Mouse (Mus musculus) kidney, postnatal 0 days (tissue): ENCODE measurements around the gene Eno3. TPM values are rescaled to one million over a fixed set of nuclear protein-coding genes. Genes with fewer than 3 reads are reported as not detected.

Experiments used
- ATAC-seq: fragments of 200-750 bp; cut with Nextera tagmentation; replicated peaks from 2 replicates; pipeline ENCODE4 v1.8.0; 2017; ENCODE audit warnings: low read depth, moderate number of reproducible peaks, moderate TSS enrichment, moderate library complexity; ENCODE audit not compliant: low FRiP score
- DNase-seq: peaks from one replicate; pipeline ENCODE4 v3.0.0-alpha.2; 2016; ENCODE audit warnings: low spot score
- H3K27ac ChIP-seq: fragments of 300-500 bp; sonication (generic); 2 replicates; pipeline ENCODE4 v1.5.1; 2014; ENCODE audit warnings: mild to moderate bottlenecking
- H3K27me3 ChIP-seq: fragments of 300-500 bp; sonication (generic); 2 replicates; pipeline ENCODE4 v1.6.1; 2014; ENCODE audit warnings: low read length, mixed read lengths; ENCODE audit not compliant: insufficient read depth
- H3K36me3 ChIP-seq: fragments of 300-500 bp; sonication (generic); 2 replicates; pipeline ENCODE4 v1.6.1; 2014; ENCODE audit warnings: low read length, mixed read lengths; ENCODE audit not compliant: insufficient read depth
- H3K4me1 ChIP-seq: fragments of 300-500 bp; sonication (generic); replicated peaks from 2 replicates; pipeline ENCODE4 v1.6.1; 2014; ENCODE audit warnings: antibody characterized with exemption, low read length, mixed read lengths; ENCODE audit not compliant: insufficient read depth
- H3K4me2 ChIP-seq: fragments of 300-500 bp; sonication (generic); 2 replicates; pipeline ENCODE4 v1.6.1; 2014; ENCODE audit warnings: mild to moderate bottlenecking, low read length, moderate library complexity, mixed read lengths
- H3K4me3 ChIP-seq: fragments of 300-500 bp; sonication (generic); replicated peaks from 2 replicates; pipeline ENCODE4 v1.5.1; 2014; ENCODE audit warnings: low read depth, low read length
- H3K9ac ChIP-seq: fragments of 300-500 bp; sonication (generic); 2 replicates; pipeline ENCODE4 v1.6.1; 2014; ENCODE audit warnings: low read depth, low read length
- H3K9me3 ChIP-seq: fragments of 300-500 bp; sonication (generic); replicated peaks from 2 replicates; pipeline ENCODE4 v1.6.1; 2016; ENCODE audit warnings: low read length, inconsistent platforms, mixed read lengths
- CTCF ChIP-seq: IDR thresholded peaks from 2 replicates; pipeline ENCODE4 v1.5.1; 2016; ENCODE audit warnings: antibody characterized with exemption, low read depth, mild to moderate bottlenecking, moderate library complexity
- WGBS: fragments of 180-500 bp; shearing (Covaris S2); extraction: QIAGEN DNeasy Blood & Tissue Kit; methylation state at CpG from one replicate; pipeline ENCODE4 v1.1.7; 2014; 5-methylcytosine and 5-hydroxymethylcytosine counted together
- polyA plus RNA-seq: library from polyadenylated mRNA; unstranded; fragments of >200 nt; fragmentation: Nextera tagmentation; extraction: Ambion mirVana; gene quantifications from 2 replicates; pipeline ENCODE4 v1.2.1, GENCODE M21; 2015

Eno3 gene
- polyA plus RNA-seq, 1 experiment from 2014 or later, result 10.0 TPM

- Histone ChIP-seq H3K9me3 (no peaks in the 10 kb centered on the region), H3K36me3 (peaks cover 47% of the 10 kb centered on the region), H3K4me3 (peak within 1 kb of the TSS; percentile 78), H3K27ac (peak within 1 kb of the TSS; percentile 90), H3K4me2 (peak within 1 kb of the TSS; percentile 99), H3K9ac (peak within 1 kb of the TSS; percentile 90), H3K27me3 (no peaks in the 10 kb centered on the region), H3K4me1 (peaks cover 10% of the 10 kb centered on the region; the same call in 1 of the 2 replicates)
- DNase-seq (peak; percentile 99), ATAC-seq (peak; percentile 84)
- peak; percentile 35; the same call in 1 of the 2 replicates for TF ChIP-seq CTCF
- WGBS, result under 1% methylated on average over 63 of the region's 63 CpGs
Observed at GRCm38 (mm10) chr11:70646691-70647650, 10.0 kb upstream of the Eno3 start, which contains the start of the genes Rnf167 and Slc25a11. Gene Rnf167 (plus strand): TSS chr11:70647235. Gene Slc25a11 (minus strand): TSS chr11:70647479.

GRCm38 (mm10) chr11:70647716-70648420 lies 9.1 kb upstream of the Eno3 start:
- 4% methylated on average over 28 of the region's 28 CpGs for WGBS
- H3K4me1 ChIP-seq, result peaks cover 19% of the 10 kb centered on the region; the same call in 1 of the 2 replicates
- H3K36me3 ChIP-seq, result peaks cover 55% of the 10 kb centered on the region
- peak overlapping the region; percentile 90 for H3K9ac ChIP-seq
- no peak for TF ChIP-seq CTCF
- peak overlapping the region; percentile 99 for H3K4me2 ChIP-seq
- H3K9me3 ChIP-seq, result no peaks in the 10 kb centered on the region
- no peaks in the 10 kb centered on the region for H3K27me3 ChIP-seq
- H3K27ac ChIP-seq, result peak overlapping the region; percentile 90
- DNase-seq, result no peak
- no peak for ATAC-seq
- H3K4me3 ChIP-seq, result peak overlapping the region; percentile 78

GRCm38 (mm10) chr11:70648512-70648911 lies 8.5 kb upstream of the Eno3 start:
- 64% methylated on average over 4 of the region's 4 CpGs for WGBS
- peak overlapping the region; percentile 78 for H3K4me3 ChIP-seq
- H3K4me2 ChIP-seq, result peak overlapping the region; percentile 99
- ATAC-seq, result no peak
- peak overlapping the region; percentile 90; the same call in 1 of the 2 replicates for H3K27ac ChIP-seq
- H3K9me3 ChIP-seq, result no peaks in the 10 kb centered on the region
- no peak for TF ChIP-seq CTCF
- peak overlapping the region; percentile 90 for H3K9ac ChIP-seq
- no peaks in the 10 kb centered on the region for H3K27me3 ChIP-seq
- H3K36me3 ChIP-seq, result peaks cover 55% of the 10 kb centered on the region
- peaks cover 20% of the 10 kb centered on the region; the same call in 1 of the 2 replicates for H3K4me1 ChIP-seq
- DNase-seq, result no peak

GRCm38 (mm10) chr11:70649185-70649734 lies 7.7 kb upstream of the Eno3 start:
- 0 out of 2 replicates have a peak overlapping the region, but pooled peaks have one; percentile 90 for H3K9ac ChIP-seq

GRCm38 (mm10) chr11:70650322-70651175 lies 6.5 kb upstream of the Eno3 start:
- peak overlapping the region; percentile 16; the same call in 1 of the 2 replicates for H3K4me2 ChIP-seq
- TF ChIP-seq CTCF, result no peak
- no peak overlapping the region for H3K4me3 ChIP-seq
- WGBS, result 72% methylated on average over 12 of the region's 12 CpGs
- no peak overlapping the region for H3K9ac ChIP-seq
- H3K9me3 ChIP-seq, result no peaks in the 10 kb centered on the region
- DNase-seq (peak; percentile 5), ATAC-seq (no peak)
- peaks cover 16% of the 10 kb centered on the region; the same call in 1 of the 2 replicates for H3K4me1 ChIP-seq
- H3K27ac ChIP-seq, result no peak overlapping the region
- no peaks in the 10 kb centered on the region for H3K27me3 ChIP-seq
- peaks cover 38% of the 10 kb centered on the region for H3K36me3 ChIP-seq

More at GRCm38 (mm10) chr11:70649185-70649734, 7.7 kb upstream of the Eno3 start:
- H3K27ac ChIP-seq, result no peak overlapping the region
- no peak overlapping the region for H3K4me3 ChIP-seq
- H3K36me3 ChIP-seq, result peaks cover 51% of the 10 kb centered on the region
- no peak for TF ChIP-seq CTCF
- 0 out of 2 replicates have a peak overlapping the region, but pooled peaks have one; percentile 99 for H3K4me2 ChIP-seq
- H3K27me3 ChIP-seq, result no peaks in the 10 kb centered on the region
- ATAC-seq (no peak), DNase-seq (no peak)
- H3K9me3 ChIP-seq, result no peaks in the 10 kb centered on the region
- WGBS, result 69% methylated on average over 8 of the region's 8 CpGs
- peaks cover 20% of the 10 kb centered on the region; the same call in 1 of the 2 replicates for H3K4me1 ChIP-seq
